Mouse (Mus musculus): Measurements from ENCODE around the gene Isoc2a. TPM values are rescaled to one million over a fixed set of nuclear protein-coding genes. Genes with fewer than 3 reads are reported as not detected.
A peak's percentile ranks its signal among the peaks of the same experiment; 100 is the strongest.
"Not testable (repeated sequence)": the region's sequence is repeated elsewhere in the genome, so short reads cannot be mapped to it uniquely, and the experiment has no call there.

The Isoc2a gene
- polyA plus RNA-seq, 1 experiment from 2014 or later: 0.82 TPM

DNA sequence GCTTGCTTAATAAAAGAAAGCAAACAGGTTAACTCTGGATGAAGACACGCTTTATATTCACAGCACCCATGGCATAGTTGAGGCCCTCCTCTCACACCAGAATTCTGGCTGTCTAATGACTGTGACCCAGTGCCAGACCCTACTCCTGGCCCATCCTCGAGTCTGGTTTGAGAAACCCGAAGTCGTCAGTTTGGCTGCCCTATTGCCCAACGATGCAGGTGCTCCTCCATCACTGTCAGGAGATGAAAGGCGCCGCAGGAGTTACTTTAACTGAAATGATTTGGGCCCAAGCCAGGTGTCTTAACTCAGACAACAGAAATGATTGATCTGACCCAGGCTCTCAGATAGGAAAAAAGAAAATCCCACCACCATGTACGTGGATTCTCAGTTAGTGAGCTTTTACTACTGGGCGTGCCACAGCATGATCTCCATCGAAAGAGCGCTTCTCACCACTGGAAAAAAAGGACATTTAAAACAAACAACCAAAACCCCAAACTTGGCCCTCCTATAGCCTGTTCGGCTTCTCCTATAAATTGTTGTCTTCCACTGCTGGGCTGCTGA, 17.5 kb upstream of the Isoc2a start:
- Histone ChIP-seq H3K27ac (ENCODE audit: low read depth, low read length) (no peak overlapping the region), H3K9ac (ENCODE audit: low read length) (no peak overlapping the region), H3K9me3 (ENCODE audit: control insufficient read depth, low read length) (no peaks in the 10 kb centered on the region), H3K4me3 (ENCODE audit: low read depth, low read length) (no peak overlapping the region), H3K36me3 (ENCODE audit: control insufficient read depth, insufficient read depth, low read length) (no peaks in the 10 kb centered on the region), H3K4me2 (ENCODE audit: low read depth) (no peak overlapping the region), H3K27me3 (ENCODE audit: control insufficient read depth, insufficient read depth, low read length) (no peaks in the 10 kb centered on the region), H3K4me1 (ENCODE audit: control insufficient read depth, insufficient read depth, low read length) (no peaks in the 10 kb centered on the region)
- WGBS: 74% methylated on average over 12 of the region's 12 CpGs
- no peak for DNase-seq (ENCODE audit: low spot score)
- no peak for ATAC-seq (ENCODE audit: insufficient read depth, low FRiP score, low TSS enrichment)

DNA sequence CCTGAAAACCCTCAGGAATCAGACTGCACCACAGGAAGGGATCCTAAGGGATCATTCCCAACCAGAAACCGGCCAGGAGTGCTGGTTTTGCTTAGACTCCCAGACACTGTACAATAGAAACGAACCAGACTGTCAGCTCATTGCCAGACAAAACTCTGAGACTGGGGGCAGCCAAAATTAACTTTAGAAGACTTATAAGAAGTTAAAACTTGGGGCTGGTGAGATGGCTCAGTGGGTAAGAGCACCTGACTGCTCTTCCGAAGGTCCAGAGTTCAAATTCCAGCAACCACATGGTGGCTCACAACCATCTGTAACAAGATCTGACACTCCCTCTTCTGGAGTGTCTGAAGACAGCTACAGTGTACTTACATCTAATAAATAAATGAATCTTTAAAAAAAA, 16.0 kb upstream of the Isoc2a start:
- H3K9me3 ChIP-seq (ENCODE audit: control insufficient read depth, low read length); H3K27me3 ChIP-seq (ENCODE audit: control insufficient read depth, insufficient read depth, low read length); DNase-seq (ENCODE audit: low spot score); H3K4me2 ChIP-seq (ENCODE audit: low read depth); ATAC-seq (ENCODE audit: insufficient read depth, low FRiP score, low TSS enrichment); H3K4me3 ChIP-seq (ENCODE audit: low read depth, low read length); H3K36me3 ChIP-seq (ENCODE audit: control insufficient read depth, insufficient read depth, low read length); H3K27ac ChIP-seq (ENCODE audit: low read depth, low read length); H3K9ac ChIP-seq (ENCODE audit: low read length); H3K4me1 ChIP-seq (ENCODE audit: control insufficient read depth, insufficient read depth, low read length): not testable (repeated sequence)
- WGBS: 70% methylated on average over 3 of the region's 3 CpGs

DNA sequence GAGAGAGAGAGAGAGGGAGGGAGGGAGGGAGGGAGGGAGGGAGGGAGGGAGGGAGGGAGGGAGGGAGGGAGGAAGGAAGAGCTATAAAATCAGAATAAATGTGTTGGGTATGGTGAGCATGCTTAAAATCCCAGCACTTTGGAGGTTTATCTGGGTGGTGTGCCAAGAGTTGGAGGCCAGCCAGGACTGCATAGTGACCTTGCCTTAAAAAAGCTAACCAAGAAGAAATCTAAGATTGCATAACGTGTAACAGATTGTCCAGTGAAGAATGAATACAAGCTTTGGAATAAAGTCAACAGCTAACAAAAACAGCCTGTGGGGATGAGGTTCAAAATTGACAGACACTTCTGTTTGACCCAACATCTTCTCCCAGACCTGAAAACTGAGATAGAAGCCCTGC, 13.9 kb upstream of the Isoc2a start:
- Histone ChIP-seq H3K4me1 (ENCODE audit: control insufficient read depth, insufficient read depth, low read length) (no peaks in the 10 kb centered on the region), H3K4me2 (ENCODE audit: low read depth) (no peak overlapping the region), H3K27ac (ENCODE audit: low read depth, low read length) (no peak overlapping the region), H3K9ac (ENCODE audit: low read length) (no peak overlapping the region), H3K36me3 (ENCODE audit: control insufficient read depth, insufficient read depth, low read length) (no peaks in the 10 kb centered on the region), H3K9me3 (ENCODE audit: control insufficient read depth, low read length) (no peaks in the 10 kb centered on the region), H3K4me3 (ENCODE audit: low read depth, low read length) (no peak overlapping the region), H3K27me3 (ENCODE audit: control insufficient read depth, insufficient read depth, low read length) (no peaks in the 10 kb centered on the region)
- 90% methylated on average over 1 of the region's 1 CpGs for WGBS
- DNase-seq (ENCODE audit: low spot score) (no peak), ATAC-seq (ENCODE audit: insufficient read depth, low FRiP score, low TSS enrichment) (no peak)

DNA sequence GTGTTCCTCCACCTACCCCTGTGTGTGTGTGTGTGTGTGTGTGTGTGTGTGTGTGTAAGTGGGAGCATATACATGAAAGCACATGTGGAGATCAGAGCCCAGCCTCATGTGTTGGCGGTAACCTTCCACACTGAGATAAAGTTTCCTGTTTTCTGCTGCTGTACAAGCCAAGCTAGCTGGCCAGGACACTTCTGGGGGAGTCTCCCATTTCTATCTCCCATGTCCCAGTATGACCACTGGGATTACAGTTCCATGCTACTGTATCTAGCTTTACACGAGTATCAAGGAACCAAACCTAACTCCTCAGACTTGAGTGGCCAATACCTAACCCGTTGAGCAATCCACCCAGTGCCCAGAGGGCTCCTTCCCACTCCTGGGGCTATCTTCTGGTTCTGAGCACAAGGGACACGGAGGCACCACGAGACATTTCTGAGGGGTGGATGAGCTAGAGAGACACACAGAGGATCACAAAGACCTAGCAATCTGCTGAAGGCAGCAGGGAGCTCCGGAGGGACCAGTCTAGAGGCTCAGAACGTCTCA, 13.3 kb upstream of the Isoc2a start:
- no peak overlapping the region for H3K27ac ChIP-seq (ENCODE audit: low read depth, low read length)
- WGBS: 76% methylated on average over 7 of the region's 7 CpGs

DNA sequence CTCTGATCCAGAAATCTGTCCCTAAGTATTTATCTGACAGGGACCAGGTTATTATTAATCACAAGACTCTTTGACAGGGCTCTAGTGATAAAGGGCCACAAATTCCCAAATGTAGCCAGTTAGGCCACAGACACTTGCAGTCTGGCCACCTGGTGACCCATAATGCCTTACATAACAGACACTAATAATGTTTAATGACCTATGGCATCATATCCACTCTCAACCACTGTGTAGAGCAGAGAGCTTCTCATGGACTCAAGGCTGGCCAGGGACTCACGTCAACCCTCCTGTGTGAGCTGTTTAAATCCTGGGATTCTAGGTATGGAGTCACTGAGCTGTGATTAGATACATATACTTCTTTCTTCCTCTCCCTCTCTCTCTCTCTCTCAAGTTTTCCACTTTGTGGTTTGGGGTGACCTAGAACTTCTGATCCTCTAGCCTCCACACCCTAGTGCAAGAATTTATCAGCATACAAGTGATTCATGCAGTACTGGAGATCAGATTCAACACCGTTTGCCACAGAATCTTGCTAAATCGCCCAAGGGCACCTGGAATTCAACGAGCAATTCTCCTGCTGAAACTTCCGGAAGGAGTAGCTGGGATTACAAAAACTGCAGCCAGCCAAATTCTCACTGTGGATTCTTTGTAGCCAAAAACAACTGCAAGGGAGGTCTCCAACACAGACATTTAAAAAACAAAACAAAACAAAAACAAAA, 12.7 kb upstream of the Isoc2a start:
- H3K9ac ChIP-seq (ENCODE audit: low read length): no peak overlapping the region
- H3K27ac ChIP-seq (ENCODE audit: low read depth, low read length): no peak overlapping the region
- no peak for DNase-seq (ENCODE audit: low spot score)
- H3K4me2 ChIP-seq (ENCODE audit: low read depth): no peak overlapping the region
- ATAC-seq (ENCODE audit: insufficient read depth, low FRiP score, low TSS enrichment): no peak
- WGBS: 83% methylated on average over 5 of the region's 5 CpGs
- no peaks in the 10 kb centered on the region for H3K36me3 ChIP-seq (ENCODE audit: control insufficient read depth, insufficient read depth, low read length)
- no peaks in the 10 kb centered on the region for H3K4me1 ChIP-seq (ENCODE audit: control insufficient read depth, insufficient read depth, low read length)
- H3K9me3 ChIP-seq (ENCODE audit: control insufficient read depth, low read length): no peaks in the 10 kb centered on the region
- H3K27me3 ChIP-seq (ENCODE audit: control insufficient read depth, insufficient read depth, low read length): no peaks in the 10 kb centered on the region
- no peak overlapping the region for H3K4me3 ChIP-seq (ENCODE audit: low read depth, low read length)

More for the DNA sequence above, 13.3 kb upstream of the Isoc2a start:
- H3K4me2 ChIP-seq (ENCODE audit: low read depth): no peak overlapping the region
- no peaks in the 10 kb centered on the region for H3K27me3 ChIP-seq (ENCODE audit: control insufficient read depth, insufficient read depth, low read length)
- no peak overlapping the region for H3K4me3 ChIP-seq (ENCODE audit: low read depth, low read length)
- no peaks in the 10 kb centered on the region for H3K9me3 ChIP-seq (ENCODE audit: control insufficient read depth, low read length)
- DNase-seq (ENCODE audit: low spot score): no peak
- H3K4me1 ChIP-seq (ENCODE audit: control insufficient read depth, insufficient read depth, low read length): no peaks in the 10 kb centered on the region
- H3K36me3 ChIP-seq (ENCODE audit: control insufficient read depth, insufficient read depth, low read length): no peaks in the 10 kb centered on the region
- H3K9ac ChIP-seq (ENCODE audit: low read length): no peak overlapping the region
- no peak for ATAC-seq (ENCODE audit: insufficient read depth, low FRiP score, low TSS enrichment)

DNA sequence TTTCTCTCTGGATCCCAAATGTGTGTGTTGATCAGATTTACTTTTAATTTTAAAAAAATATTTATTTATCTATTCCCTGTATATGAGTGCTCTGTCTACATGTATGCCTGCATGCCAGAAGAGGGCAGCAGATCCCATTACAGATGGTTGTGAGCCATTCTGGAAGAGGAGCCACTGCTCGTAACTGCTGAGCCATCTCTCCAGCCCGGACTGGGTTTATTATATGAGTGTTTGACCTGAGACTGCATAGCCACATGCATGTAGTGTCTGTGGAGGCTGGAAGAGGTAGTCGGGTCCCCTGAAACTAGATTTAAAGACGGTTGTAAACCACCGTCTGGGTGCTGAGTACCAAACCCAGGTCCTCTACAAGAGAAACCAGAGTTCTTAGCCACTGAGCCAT, 11.9 kb upstream of the Isoc2a start:
- DNase-seq (ENCODE audit: low spot score): peak; percentile 14
- no peak; the same call in 1 of the 2 replicates for ATAC-seq (ENCODE audit: insufficient read depth, low FRiP score, low TSS enrichment)
- H3K4me2 ChIP-seq (ENCODE audit: low read depth): peak overlapping the region; percentile 46
- H3K4me3 ChIP-seq (ENCODE audit: low read depth, low read length): no peak overlapping the region
- H3K27me3 ChIP-seq (ENCODE audit: control insufficient read depth, insufficient read depth, low read length): no peaks in the 10 kb centered on the region
- no peak overlapping the region; the same call in 1 of the 2 replicates for H3K9ac ChIP-seq (ENCODE audit: low read length)
- no peaks in the 10 kb centered on the region for H3K4me1 ChIP-seq (ENCODE audit: control insufficient read depth, insufficient read depth, low read length)
- no peak overlapping the region for H3K27ac ChIP-seq (ENCODE audit: low read depth, low read length)
- H3K9me3 ChIP-seq (ENCODE audit: control insufficient read depth, low read length): no peaks in the 10 kb centered on the region
- WGBS: 55% methylated on average over 5 of the region's 5 CpGs
- no peaks in the 10 kb centered on the region for H3K36me3 ChIP-seq (ENCODE audit: control insufficient read depth, insufficient read depth, low read length)

DNA sequence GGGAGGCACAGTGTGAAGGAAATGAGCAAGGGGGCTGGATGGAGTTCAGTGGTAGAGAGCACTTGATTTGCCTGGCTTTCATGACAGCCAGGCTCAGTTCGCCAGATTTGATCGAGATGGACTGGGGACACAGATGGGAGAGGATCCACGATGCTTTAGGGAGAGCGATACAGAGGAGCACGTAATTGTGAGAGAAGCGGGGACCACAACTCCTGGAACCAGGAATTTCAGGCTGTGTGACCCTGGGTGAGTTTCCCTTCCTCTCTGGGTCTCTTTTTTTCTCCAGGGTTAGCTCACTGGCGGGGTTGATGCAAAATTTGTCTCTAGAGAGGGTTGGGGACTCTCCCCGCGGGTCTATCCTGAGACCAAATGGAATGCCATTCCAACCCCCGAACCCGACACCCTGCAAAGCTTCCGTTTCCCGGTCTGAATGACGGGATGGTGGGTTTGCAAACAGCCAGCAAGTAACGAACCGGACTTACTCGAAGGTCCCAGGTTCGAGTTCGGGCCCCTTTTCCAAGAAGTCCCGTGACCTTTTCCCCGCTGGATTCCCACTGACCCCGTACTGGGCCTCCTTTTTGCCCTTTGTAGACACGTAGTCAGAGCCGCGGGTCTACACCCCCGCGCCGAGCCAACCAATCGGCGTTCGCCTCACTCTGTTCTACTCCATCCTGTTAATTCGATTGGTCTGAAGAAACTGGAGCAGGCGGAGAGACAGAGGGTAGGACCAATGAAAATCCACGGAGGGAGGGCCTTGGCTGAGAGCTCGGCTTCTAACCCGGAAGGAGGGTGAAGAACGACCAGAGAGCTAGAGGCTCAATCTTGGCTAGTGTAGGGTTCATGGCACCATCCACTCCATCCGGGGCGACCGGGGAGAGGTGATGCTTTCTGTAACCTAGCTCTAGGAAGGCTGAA, 11.1 kb upstream of the Isoc2a start:
- H3K27ac ChIP-seq (ENCODE audit: low read depth, low read length): peak overlapping the region; percentile 66; the same call in 1 of the 2 replicates
- H3K9ac ChIP-seq (ENCODE audit: low read length): peak overlapping the region; percentile 69
- DNase-seq (ENCODE audit: low spot score) (peak; percentile 96), ATAC-seq (ENCODE audit: insufficient read depth, low FRiP score, low TSS enrichment) (peak; percentile 100)
- no peaks in the 10 kb centered on the region for H3K36me3 ChIP-seq (ENCODE audit: control insufficient read depth, insufficient read depth, low read length)
- H3K27me3 ChIP-seq (ENCODE audit: control insufficient read depth, insufficient read depth, low read length): no peaks in the 10 kb centered on the region
- H3K4me2 ChIP-seq (ENCODE audit: low read depth): peak overlapping the region; percentile 46
- peak overlapping the region; percentile 50 for H3K4me3 ChIP-seq (ENCODE audit: low read depth, low read length)
- no peaks in the 10 kb centered on the region for H3K4me1 ChIP-seq (ENCODE audit: control insufficient read depth, insufficient read depth, low read length)
- no peaks in the 10 kb centered on the region for H3K9me3 ChIP-seq (ENCODE audit: control insufficient read depth, low read length)
- WGBS: 6% methylated on average over 40 of the region's 40 CpGs

DNA sequence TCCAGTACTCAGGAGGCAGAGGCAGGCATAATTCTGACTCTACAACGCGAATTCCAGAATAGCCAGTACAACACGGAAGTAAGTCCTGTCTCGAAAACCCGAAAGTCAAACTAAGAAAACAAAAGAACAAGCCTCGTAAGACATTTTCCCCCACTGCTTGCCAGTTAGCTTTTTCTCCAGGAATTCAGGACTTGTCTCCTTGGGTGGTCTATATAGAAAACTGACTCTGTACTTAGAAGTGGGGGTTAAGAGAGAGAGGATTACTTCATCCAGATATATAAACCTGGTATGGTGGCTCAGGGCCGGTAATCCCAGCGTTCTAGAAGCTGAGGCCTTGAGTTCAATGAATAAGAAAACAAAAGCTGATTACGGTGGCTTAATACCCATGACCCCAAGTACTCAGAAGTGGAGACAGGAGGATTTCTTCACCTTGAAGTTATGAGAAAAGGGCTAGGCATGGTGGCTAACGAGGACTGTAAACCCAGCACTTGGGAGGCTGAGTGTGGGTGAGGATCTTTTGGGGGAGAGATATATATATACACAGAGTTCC, 10.2 kb upstream of the Isoc2a start:
- Histone ChIP-seq H3K9ac (ENCODE audit: low read length) (peak overlapping the region; percentile 69), H3K4me2 (ENCODE audit: low read depth) (peak overlapping the region; percentile 46), H3K36me3 (ENCODE audit: control insufficient read depth, insufficient read depth, low read length) (no peaks in the 10 kb centered on the region), H3K4me1 (ENCODE audit: control insufficient read depth, insufficient read depth, low read length) (no peaks in the 10 kb centered on the region), H3K27me3 (ENCODE audit: control insufficient read depth, insufficient read depth, low read length) (no peaks in the 10 kb centered on the region), H3K27ac (ENCODE audit: low read depth, low read length) (peak overlapping the region; percentile 66; the same call in 1 of the 2 replicates), H3K4me3 (ENCODE audit: low read depth, low read length) (peak overlapping the region; percentile 50), H3K9me3 (ENCODE audit: control insufficient read depth, low read length) (no peaks in the 10 kb centered on the region)
- DNase-seq (ENCODE audit: low spot score) (no peak), ATAC-seq (ENCODE audit: insufficient read depth, low FRiP score, low TSS enrichment) (no peak)
- 55% methylated on average over 10 of the region's 10 CpGs for WGBS

All from neural tube, embryonic 11.5 days (tissue).